12 mouse cellular contexts compared by ENCODE assay signal in genomic region chr2:4620640-4621401, GRCm38 (mm10). TPM values are rescaled to one million over a fixed set of nuclear protein-coding genes. Genes with fewer than 3 reads are reported as not detected.
DNase-seq lines count a peak whose midpoint lies in the region; ATAC-seq and TF ChIP-seq lines count a peak whose summit lies in the region.
"Had no signal": no experiment of that assay in that cellular context is flagged by ENCODE, and none has a peak within 500 bp of the region (broad histone marks: within the 10 kb centered on the region; RNA-seq: fewer than 3 reads in every experiment).

No protein-coding gene starts in this region.

- H3K27ac ChIP-seq in layer of hippocampus, adult 2 months = peak overlapping the region; percentile 28; the same call in 1 of the 2 replicates
- peak overlapping the region; percentile 74 for H3K27ac ChIP-seq in embryonic facial prominence, embryonic 15.5 days (replicated peaks)
- H3K27ac ChIP-seq in heart, embryonic 12.5 days (ENCODE audit: poor library complexity, severe bottlenecking) = peak overlapping the region; percentile 28; the same call in 1 of the 2 replicates
- peak overlapping the region; percentile 77 for H3K27ac ChIP-seq in limb, embryonic 14.5 days (replicated peaks; ENCODE audit: low read depth, low read length)

- H3K9ac ChIP-seq in embryonic facial prominence, embryonic 15.5 days = no peak overlapping the region
- H3K9ac ChIP-seq in heart, embryonic 12.5 days = no peak overlapping the region
- H3K9ac ChIP-seq in limb, embryonic 14.5 days (ENCODE audit: low read depth, low read length, severe bottlenecking) = no peak overlapping the region; the same call in 1 of the 2 replicates

- H3K27me3 ChIP-seq in embryonic facial prominence, embryonic 15.5 days = no peaks in the 10 kb centered on the region
- H3K27me3 ChIP-seq in heart, embryonic 12.5 days (replicated peaks) = no peaks in the 10 kb centered on the region
- no peaks in the 10 kb centered on the region for H3K27me3 ChIP-seq in limb, embryonic 14.5 days (ENCODE audit: control insufficient read depth, insufficient read depth, low read length)

- no peak overlapping the region for H3K4me3 ChIP-seq in layer of hippocampus, adult 2 months
- no peak overlapping the region for H3K4me3 ChIP-seq in embryonic facial prominence, embryonic 15.5 days (replicated peaks)
- H3K4me3 ChIP-seq in heart, embryonic 12.5 days = no peak overlapping the region
- H3K4me3 ChIP-seq in limb, embryonic 14.5 days (replicated peaks; ENCODE audit: low read length) = no peak overlapping the region

- no peak for DNase-seq in layer of hippocampus, adult 2 months (ENCODE audit: low spot score in 2 of 2)
- no peak for DNase-seq in layer of hippocampus, postnatal 36 days
- peak; percentile 88 for DNase-seq in limb, embryonic 14.5 days (ENCODE audit: low spot score)
- DNase-seq in adrenal gland, postnatal 25 days = no peak
- DNase-seq in cerebellum, adult 9-11 months = no peak
- no peak for DNase-seq in adrenal gland, postnatal 10 days
- DNase-seq: adrenal gland, postnatal 14 days; cerebellum, postnatal 36 days; left cerebral cortex, postnatal 4 days; thymus, adult 2 months had no signal

- 39% methylated on average over 12 of the region's 12 CpGs for WGBS in embryonic facial prominence, embryonic 15.5 days
- WGBS in heart, embryonic 12.5 days = 70% methylated on average over 12 of the region's 12 CpGs
- 30% methylated on average over 12 of the region's 12 CpGs for WGBS in limb, embryonic 14.5 days

- ATAC-seq in embryonic facial prominence, embryonic 15.5 days (ENCODE audit: insufficient number of reproducible peaks, low FRiP score, low TSS enrichment, low read depth) = peak; percentile 81
- no peak for ATAC-seq in heart, embryonic 12.5 days (ENCODE audit: insufficient number of reproducible peaks, low FRiP score)
- ATAC-seq in limb, embryonic 14.5 days (ENCODE audit: low FRiP score, low read depth) = peak; percentile 83

- peaks cover 21% of the 10 kb centered on the region for H3K36me3 ChIP-seq in embryonic facial prominence, embryonic 15.5 days
- peaks cover 20% of the 10 kb centered on the region for H3K36me3 ChIP-seq in heart, embryonic 12.5 days
- H3K36me3 ChIP-seq in limb, embryonic 14.5 days (ENCODE audit: control insufficient read depth, insufficient read depth, low read length) = peaks cover 24% of the 10 kb centered on the region

- H3K9me3 ChIP-seq in embryonic facial prominence, embryonic 15.5 days (replicated peaks) = no peaks in the 10 kb centered on the region
- H3K9me3 ChIP-seq in heart, embryonic 12.5 days (replicated peaks) = no peaks in the 10 kb centered on the region
- no peaks in the 10 kb centered on the region for H3K9me3 ChIP-seq in limb, embryonic 14.5 days (ENCODE audit: control insufficient read depth, low read length)

- no peak for TF ChIP-seq POLR2A in limb, embryonic 14.5 days (IDR thresholded peaks at IDR 0.05; ENCODE audit: borderline replicate concordance, extremely low read depth, insufficient read depth, insufficient read length)

- no peak overlapping the region for H3K4me2 ChIP-seq in embryonic facial prominence, embryonic 15.5 days (replicated peaks)
- H3K4me2 ChIP-seq in heart, embryonic 12.5 days = no peak overlapping the region
- H3K4me2 ChIP-seq in limb, embryonic 14.5 days (replicated peaks; ENCODE audit: low read depth, low read length, severe bottlenecking) = 0 out of 2 replicates have a peak overlapping the region, but pooled peaks have one; percentile 19

- no peak for TF ChIP-seq CTCF in layer of hippocampus, adult 2 months (conservative IDR thresholded peaks at IDR 0.05)

- H3K4me1 ChIP-seq in embryonic facial prominence, embryonic 15.5 days = peaks cover 13% of the 10 kb centered on the region
- peaks cover 4% of the 10 kb centered on the region; the same call in 1 of the 2 replicates for H3K4me1 ChIP-seq in heart, embryonic 12.5 days (replicated peaks)
- peaks cover 23% of the 10 kb centered on the region for H3K4me1 ChIP-seq in limb, embryonic 14.5 days (ENCODE audit: control insufficient read depth, insufficient read depth, low read length)

RNA-seq across cellular contexts. Expression of gene Prpf18, which starts 31.1 kb away (rescaled TPM):
- total RNA-seq in layer of hippocampus, adult 2 months (2021) = 10 to 100 TPM; 48.2 to 50.4 TPM
- total RNA-seq in layer of hippocampus, postnatal 36 days (2021) = 10 to 100 TPM; 51.0 to 52.5 TPM
- 36.6 and 37.9 TPM in 2 replicates for polyA plus RNA-seq in embryonic facial prominence, embryonic 15.5 days (2015; fragmentation: Nextera tagmentation; extraction: Ambion mirVana)
- polyA plus RNA-seq in heart, embryonic 12.5 days (2016; fragmentation: Nextera tagmentation; extraction: Ambion mirVana) = 35.7 and 36.1 TPM in 2 replicates
- polyA plus RNA-seq in limb, embryonic 14.5 days (2012; rRNA removed) = 22.7 and 26.2 TPM in 2 replicates
- 28.0 and 34.1 TPM in 2 replicates for polyA plus RNA-seq in limb, embryonic 14.5 days (2014; fragmentation: Nextera tagmentation; extraction: Ambion mirVana)
- 42.7 and 57.4 TPM in 2 replicates for total RNA-seq in adrenal gland, postnatal 25 days (2021)
- total RNA-seq in adrenal gland, postnatal 10 days (2021) = 10 to 100 TPM; 34.6 to 40.0 TPM
